In genomic region chr8:84256458-84256821, GRCm38 (mm10) we compare ENCODE assay signal across 8 mouse cellular contexts. TPM values are rescaled to one million over a fixed set of nuclear protein-coding genes. Genes with fewer than 3 reads are reported as not detected.
DNase-seq lines count a peak whose midpoint lies in the region; ATAC-seq and TF ChIP-seq lines count a peak whose summit lies in the region.

No protein-coding gene starts in this region.

- peak overlapping the region; percentile 96 for H3K4me2 ChIP-seq in hindbrain, embryonic 14.5 days (replicated peaks)
- H3K4me2 ChIP-seq in lung, embryonic 14.5 days: peak overlapping the region; percentile 97

- peak overlapping the region; percentile 86 for H3K9ac ChIP-seq in hindbrain, embryonic 14.5 days
- peak overlapping the region; percentile 72 for H3K9ac ChIP-seq in lung, embryonic 14.5 days

- H3K36me3 ChIP-seq in hindbrain, embryonic 14.5 days (replicated peaks; ENCODE audit: control insufficient read depth, insufficient read depth): peaks cover 73% of the 10 kb centered on the region
- H3K36me3 ChIP-seq in lung, embryonic 14.5 days (ENCODE audit: insufficient read depth): peaks cover 71% of the 10 kb centered on the region

- peaks cover 8% of the 10 kb centered on the region for H3K4me1 ChIP-seq in brown adipose tissue, adult 24 weeks (ENCODE audit: control insufficient read depth, insufficient read depth, insufficient read length, low read length)
- peaks cover 18% of the 10 kb centered on the region for H3K4me1 ChIP-seq in hindbrain, embryonic 14.5 days (replicated peaks; ENCODE audit: control insufficient read depth, insufficient read depth, low read length)
- peaks cover 4% of the 10 kb centered on the region; the same call in 1 of the 2 replicates for H3K4me1 ChIP-seq in lung, embryonic 14.5 days (ENCODE audit: insufficient read depth)

- H3K27me3 ChIP-seq in hindbrain, embryonic 14.5 days (ENCODE audit: control insufficient read depth, insufficient read depth, low read length): no peaks in the 10 kb centered on the region
- no peaks in the 10 kb centered on the region for H3K27me3 ChIP-seq in lung, embryonic 14.5 days (ENCODE audit: insufficient read depth, low read length)

- TF ChIP-seq CTCF in lung, embryonic 14.5 days (IDR thresholded peaks at IDR 0.05; ENCODE audit: low read depth): no peak

- ATAC-seq in hindbrain, embryonic 14.5 days (ENCODE audit: low FRiP score): peak; percentile 13; the same call in 1 of the 2 replicates
- ATAC-seq in lung, embryonic 14.5 days (ENCODE audit: insufficient read depth): peak; percentile 15

- H3K4me3 ChIP-seq in brown adipose tissue, adult 24 weeks (ENCODE audit: insufficient read depth, low read depth, low read length): peak overlapping the region; percentile 87
- H3K4me3 ChIP-seq in hindbrain, embryonic 14.5 days (replicated peaks; ENCODE audit: low read length): peak overlapping the region; percentile 81
- peak overlapping the region; percentile 80 for H3K4me3 ChIP-seq in lung, embryonic 14.5 days (ENCODE audit: low read depth, low read length)

- 0 out of 2 replicates have a peak overlapping the region, but pooled peaks have one; percentile 36 for H3K27ac ChIP-seq in brown adipose tissue, adult 24 weeks (replicated peaks; ENCODE audit: low read depth, low read length)
- peak overlapping the region; percentile 89 for H3K27ac ChIP-seq in hindbrain, embryonic 14.5 days
- H3K27ac ChIP-seq in lung, embryonic 14.5 days (ENCODE audit: low read depth): peak overlapping the region; percentile 87

- peak; percentile 61 for DNase-seq in cerebellum, adult 9-10 months
- DNase-seq in cerebellum, postnatal 14 days: no peak
- DNase-seq in 3T3-L1 (ENCODE audit: low read depth, low spot score): peak; percentile 83
- DNase-seq in hindbrain, embryonic 14.5 days (ENCODE audit: low spot score): peak; percentile 57
- DNase-seq in lung, embryonic 14.5 days: peak; percentile 44
- DNase-seq in retina, embryonic 14.5 days (ENCODE audit: low spot score): peak; percentile 36
- DNase-seq in adrenal gland, postnatal 4 days (ENCODE audit: low spot score in 2 of 2): no peak

- no peaks in the 10 kb centered on the region for H3K9me3 ChIP-seq in hindbrain, embryonic 14.5 days (ENCODE audit: control insufficient read depth, low read length)
- no peaks in the 10 kb centered on the region for H3K9me3 ChIP-seq in lung, embryonic 14.5 days (ENCODE audit: low read depth, low read length)

- 13% methylated on average over 6 of the region's 6 CpGs for WGBS in hindbrain, embryonic 14.5 days
- WGBS in lung, embryonic 14.5 days: 12% methylated on average over 6 of the region's 6 CpGs

RNA-seq across cellular contexts. Expression of gene Mri1, which starts 0.7 kb away (rescaled TPM):
- polyA plus RNA-seq in brown adipose tissue, adult 24 weeks (2012; ENCODE audit: insufficient read depth, insufficient read length, missing spikeins): 12.9 and 13.0 TPM in 2 replicates
- polyA plus RNA-seq in hindbrain, embryonic 14.5 days (2014; fragmentation: Nextera tagmentation; extraction: Ambion mirVana): 38.9 and 40.2 TPM in 2 replicates
- 67.4 and 72.8 TPM in 2 replicates for polyA plus RNA-seq in lung, embryonic 14.5 days (2014; fragmentation: Nextera tagmentation; extraction: Ambion mirVana)
- total RNA-seq in adrenal gland, postnatal 4 days (2021): 10 to 100 TPM; 41.0 to 45.0 TPM

RNA-seq across cellular contexts. Expression of gene D8Ertd738e, which starts 6.9 kb away (rescaled TPM):
- polyA plus RNA-seq in brown adipose tissue, adult 24 weeks (2012; ENCODE audit: insufficient read depth, insufficient read length, missing spikeins): 245 and 259 TPM in 2 replicates
- 268 and 296 TPM in 2 replicates for polyA plus RNA-seq in hindbrain, embryonic 14.5 days (2014; fragmentation: Nextera tagmentation; extraction: Ambion mirVana)
- polyA plus RNA-seq in lung, embryonic 14.5 days (2014; fragmentation: Nextera tagmentation; extraction: Ambion mirVana): 377 and 384 TPM in 2 replicates
- total RNA-seq in adrenal gland, postnatal 4 days (2021): 100 to 1,000 TPM; 184 to 189 TPM

RNA-seq across cellular contexts. Expression of gene Ccdc130, which starts 13.7 kb away (rescaled TPM):
- 6.9 and 8.5 TPM in 2 replicates for polyA plus RNA-seq in brown adipose tissue, adult 24 weeks (2012; ENCODE audit: insufficient read depth, insufficient read length, missing spikeins)
- 22.7 and 27.1 TPM in 2 replicates for polyA plus RNA-seq in hindbrain, embryonic 14.5 days (2014; fragmentation: Nextera tagmentation; extraction: Ambion mirVana)
- 18.5 and 20.4 TPM in 2 replicates for polyA plus RNA-seq in lung, embryonic 14.5 days (2014; fragmentation: Nextera tagmentation; extraction: Ambion mirVana)
- 10 to 100 TPM; 20.8 to 22.4 TPM for total RNA-seq in adrenal gland, postnatal 4 days (2021)

RNA-seq across cellular contexts. Expression of gene Zswim4, which starts 19.6 kb away (rescaled TPM):
- 2.7 and 2.8 TPM in 2 replicates for polyA plus RNA-seq in brown adipose tissue, adult 24 weeks (2012; ENCODE audit: insufficient read depth, insufficient read length, missing spikeins)
- 20.0 and 20.6 TPM in 2 replicates for polyA plus RNA-seq in hindbrain, embryonic 14.5 days (2014; fragmentation: Nextera tagmentation; extraction: Ambion mirVana)
- 13.9 and 14.4 TPM in 2 replicates for polyA plus RNA-seq in lung, embryonic 14.5 days (2014; fragmentation: Nextera tagmentation; extraction: Ambion mirVana)
- total RNA-seq in adrenal gland, postnatal 4 days (2021): 10 to 100 TPM; 35.8 to 37.6 TPM

Comparison
In these comparisons a context has a peak if more than half of its experiments do, and no peak if none do; other contexts are left out.
1. DNase-seq: peak in cerebellum, adult 9-10 months (single experiment), 3T3-L1 (single experiment), hindbrain, embryonic 14.5 days (single experiment), lung, embryonic 14.5 days (single experiment) and retina, embryonic 14.5 days (single experiment); none in cerebellum, postnatal 14 days (0 of 2) and adrenal gland, postnatal 4 days (0 of 2).
2. H3K27ac ChIP-seq: peak in every context shown above with its lines; median percentile 89 in hindbrain, embryonic 14.5 days; 87 in lung, embryonic 14.5 days; 36 in brown adipose tissue, adult 24 weeks.
3. Peak in every context shown above with its lines, with median percentiles within 50 percentile points of each other: H3K4me3 ChIP-seq.